Mouse (Mus musculus) right cerebral cortex, postnatal 14 days (tissue): ENCODE results near the gene Ltb4r1.

Source experiments
- DNase-seq: peaks from one replicate; pipeline ENCODE4 v3.0.0; 2022

Ltb4r1 gene

DNA sequence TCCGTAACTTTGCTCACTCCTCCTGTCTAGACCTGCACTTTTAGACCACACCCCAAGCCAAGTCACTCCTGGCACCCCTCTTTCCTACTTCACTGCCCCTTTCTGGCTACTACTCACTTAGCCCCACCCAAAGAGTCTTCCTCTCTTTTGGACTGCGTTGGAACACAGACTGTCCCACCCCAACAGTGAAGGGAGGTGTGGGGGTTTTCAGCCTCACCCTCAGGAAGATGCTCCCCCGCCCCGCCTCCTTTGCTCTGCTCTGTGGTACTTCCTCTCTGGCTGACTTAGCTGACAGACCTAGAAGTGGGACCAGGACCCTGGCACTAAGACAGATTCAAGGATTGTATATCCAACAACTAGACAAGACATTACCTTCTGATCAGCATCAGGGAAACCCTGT, at the start of gene Ltb4r1:
Ltb4r1 (plus strand) TSS at position 267 of the 400 bp plus-strand sequence.
- no peak for DNase-seq

DNA sequence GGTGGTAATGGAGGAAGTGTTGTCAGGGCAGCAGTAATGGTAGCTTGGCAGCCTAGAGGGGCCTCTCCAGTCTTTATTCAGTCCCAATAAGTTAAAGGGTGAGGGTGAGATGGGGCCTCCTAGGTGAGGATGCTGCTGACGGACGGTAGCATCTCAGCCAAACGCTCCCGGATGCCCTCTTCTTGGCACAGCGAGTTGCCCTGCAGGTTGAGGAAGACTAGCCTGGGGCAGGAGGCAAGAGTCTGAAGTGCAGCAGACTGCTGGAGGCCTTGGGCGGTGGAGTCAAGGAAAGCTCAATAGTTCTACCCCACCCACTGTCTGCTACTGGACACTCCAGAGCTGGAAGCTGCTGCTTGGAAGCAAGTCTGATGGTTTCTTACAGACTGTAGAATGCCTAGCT, 49.5 kb upstream of the Ltb4r1 start:
- no peak for DNase-seq

DNA sequence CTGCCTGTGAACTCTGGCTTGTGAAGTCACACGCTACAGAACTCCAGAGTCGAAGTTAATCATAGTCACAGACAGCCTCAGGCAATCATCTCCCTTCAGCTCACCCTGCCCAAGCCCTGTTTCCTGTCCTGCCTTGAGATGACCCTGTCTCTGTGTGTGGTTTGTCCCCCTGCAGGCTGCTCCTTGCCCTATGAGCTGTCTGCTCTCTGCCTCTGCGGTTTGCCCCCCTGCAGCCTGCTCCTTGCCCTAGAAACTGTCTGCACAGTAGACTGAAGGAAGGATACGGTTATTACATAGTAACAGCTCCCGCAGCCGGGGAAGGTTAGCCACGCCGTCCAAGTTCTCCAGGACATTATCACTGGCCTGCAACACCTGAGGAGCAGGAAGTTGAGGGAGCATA, 48.9 kb upstream of the Ltb4r1 start:
- no peak for DNase-seq

DNA sequence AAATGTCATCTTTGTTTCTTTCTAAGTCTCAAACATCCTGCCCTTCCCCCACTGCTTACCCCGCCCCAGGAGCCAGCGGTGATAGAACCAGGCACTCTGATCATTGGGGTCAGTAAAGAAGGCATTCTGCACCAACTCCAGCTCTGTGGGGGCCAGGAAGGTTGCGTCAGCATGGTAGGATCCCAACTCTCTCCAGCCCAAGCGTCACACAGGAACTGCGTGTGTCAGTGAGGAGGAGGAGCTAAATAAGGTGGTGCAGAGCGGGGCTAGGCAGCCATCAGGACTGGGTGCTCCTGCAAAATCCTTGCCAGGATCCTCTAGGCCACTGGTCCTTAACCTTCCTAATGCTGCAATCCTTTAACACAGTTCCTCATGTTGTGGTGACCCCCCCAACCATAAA, 46.0 kb upstream of the Ltb4r1 start:
- DNase-seq: no peak

DNA sequence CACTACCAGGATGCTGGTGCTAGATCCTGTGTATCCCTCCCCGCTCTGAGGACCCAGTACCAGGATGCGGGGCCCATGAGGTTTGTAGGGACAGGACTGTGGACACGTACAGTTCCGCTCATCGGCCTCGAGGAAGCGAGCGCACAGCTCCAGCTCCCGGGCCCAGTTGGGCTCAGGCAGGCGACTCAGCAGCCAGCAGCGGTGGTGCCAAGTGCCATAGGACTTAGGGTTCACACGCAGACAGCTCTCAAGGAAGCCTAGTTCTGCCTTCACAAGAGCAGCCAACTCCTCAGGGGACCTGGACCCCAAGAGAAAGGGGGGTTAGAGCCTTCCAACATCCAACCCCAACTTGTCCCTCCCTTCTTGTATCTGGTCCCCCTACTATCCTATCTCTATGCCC, 45.1 kb upstream of the Ltb4r1 start:
- DNase-seq: no peak

DNA sequence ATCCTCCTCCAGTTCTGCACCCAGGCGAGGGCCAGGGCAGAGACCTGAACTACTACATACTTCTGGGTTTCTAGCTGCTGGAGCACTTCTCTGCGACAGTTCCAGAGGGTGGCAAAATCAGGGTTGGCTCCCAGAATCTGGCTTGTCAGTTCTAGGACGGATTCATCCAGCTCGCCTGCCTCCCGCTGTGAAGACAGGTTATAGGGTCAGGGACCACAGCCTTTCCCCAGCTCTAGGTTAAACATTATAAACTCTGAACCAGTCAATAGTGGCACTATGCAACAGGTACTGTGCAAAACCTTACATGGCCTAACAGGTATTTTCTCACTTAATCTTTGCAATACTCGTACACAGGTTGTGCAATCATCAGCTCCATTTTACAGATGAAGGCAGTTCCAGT, 44.7 kb upstream of the Ltb4r1 start:
- DNase-seq: no peak

DNA sequence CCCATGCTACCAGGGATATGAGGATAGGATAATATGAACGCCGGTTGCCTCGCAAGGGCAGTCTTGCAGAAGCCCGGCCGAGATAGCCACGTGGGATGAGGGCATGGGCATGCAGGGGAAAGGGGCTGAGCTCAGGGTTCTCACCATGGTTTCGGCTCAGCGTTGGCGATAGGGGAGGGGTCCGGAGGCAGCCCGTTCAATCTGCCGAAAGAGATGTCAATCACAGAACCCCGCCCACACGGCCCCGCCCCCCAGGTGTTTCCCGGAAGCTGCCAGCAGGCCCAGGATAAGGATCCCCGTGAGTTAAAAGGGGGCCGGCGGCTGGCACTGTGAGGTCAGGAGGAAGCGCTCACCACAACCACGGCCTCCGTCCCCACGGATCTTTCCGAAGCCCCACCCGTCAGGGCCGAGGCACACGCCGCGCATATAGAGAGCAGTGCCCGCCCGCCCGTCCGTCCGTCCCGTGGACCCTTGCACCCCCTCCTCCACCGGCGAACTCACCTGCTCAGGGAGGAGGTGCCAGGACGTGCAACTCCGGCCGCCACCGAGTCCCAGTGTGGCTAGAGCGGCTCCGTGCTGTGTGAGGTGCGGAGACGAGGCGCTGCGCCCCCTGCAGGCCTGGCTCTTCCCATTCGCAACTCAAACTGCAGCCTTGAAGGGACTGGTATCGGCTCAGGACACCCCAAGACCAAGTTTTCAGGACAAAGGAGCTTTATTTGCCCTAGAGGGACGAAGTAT, 43.9 kb upstream of the Ltb4r1 start, which contains the start of gene Rabggta:
Rabggta (minus strand) TSS at position 564 of the 738 bp plus-strand sequence.
- peak; percentile 95 for DNase-seq

DNA sequence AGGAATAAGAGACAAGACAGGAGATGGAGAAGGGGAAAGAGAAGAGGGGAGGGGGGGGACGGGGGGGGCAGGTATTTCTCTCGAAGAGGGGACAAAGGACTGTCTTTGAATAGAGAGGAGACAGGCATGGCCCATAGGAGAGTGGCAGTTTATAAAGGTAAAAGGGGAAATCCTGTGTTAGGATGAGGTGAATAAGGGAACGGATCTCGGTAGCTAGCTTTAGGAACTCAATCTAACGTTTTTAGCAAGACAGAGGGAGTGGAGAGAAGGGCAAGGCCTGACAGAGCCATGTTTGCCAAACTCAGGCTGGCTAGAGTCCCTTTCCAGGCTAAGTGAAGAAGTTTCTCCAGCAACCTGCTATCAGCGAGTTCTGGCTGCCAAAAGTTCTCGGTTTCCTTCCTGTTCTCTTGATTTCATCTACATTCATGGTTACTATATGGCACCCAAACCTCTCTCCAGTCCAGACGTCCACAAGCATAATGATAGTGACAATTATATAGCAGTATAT, 43.3 kb upstream of the Ltb4r1 start:
- no peak for DNase-seq

DNA sequence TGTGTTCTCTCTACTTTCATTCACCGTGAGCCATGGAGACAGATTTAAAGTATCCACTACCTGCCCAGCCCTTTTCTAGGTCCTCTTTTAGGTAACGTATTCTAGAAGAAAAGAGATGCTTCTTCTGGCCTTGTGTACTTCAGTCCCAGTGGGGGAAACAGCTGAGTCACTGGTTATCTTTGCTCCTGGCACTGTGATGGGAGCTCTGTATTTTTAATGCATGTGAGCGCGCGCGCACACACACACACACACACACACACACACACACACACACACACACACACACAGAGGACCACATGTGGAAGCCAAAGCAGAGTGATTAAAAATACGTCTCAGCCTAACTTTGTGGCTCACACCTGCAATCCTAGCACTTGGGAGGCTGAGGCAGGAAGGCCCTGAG, 42.3 kb upstream of the Ltb4r1 start:
- DNase-seq: no peak

DNA sequence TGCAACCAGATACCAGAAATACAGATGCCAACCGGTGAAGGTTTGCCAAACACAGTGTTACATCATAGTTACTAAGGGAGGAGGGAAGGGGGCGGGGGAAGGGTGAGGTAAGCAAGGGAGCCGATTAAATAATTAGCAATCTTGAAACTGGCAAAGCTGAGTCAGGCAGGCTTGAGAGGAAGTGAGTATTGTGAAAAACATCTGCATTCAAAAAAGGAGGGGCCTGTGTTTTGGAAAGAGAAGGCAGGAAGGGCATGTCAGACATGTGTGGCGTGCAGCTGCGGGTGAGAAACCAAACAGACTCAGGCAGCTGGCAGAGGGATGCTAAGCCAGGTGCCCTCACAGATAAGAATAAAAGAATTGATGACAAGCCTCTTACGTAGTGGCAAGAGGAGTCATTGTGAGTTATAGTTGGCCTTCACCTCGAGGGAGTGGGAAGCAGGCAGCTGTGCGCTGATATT, 41.3 kb upstream of the Ltb4r1 start:
- no peak for DNase-seq

DNA sequence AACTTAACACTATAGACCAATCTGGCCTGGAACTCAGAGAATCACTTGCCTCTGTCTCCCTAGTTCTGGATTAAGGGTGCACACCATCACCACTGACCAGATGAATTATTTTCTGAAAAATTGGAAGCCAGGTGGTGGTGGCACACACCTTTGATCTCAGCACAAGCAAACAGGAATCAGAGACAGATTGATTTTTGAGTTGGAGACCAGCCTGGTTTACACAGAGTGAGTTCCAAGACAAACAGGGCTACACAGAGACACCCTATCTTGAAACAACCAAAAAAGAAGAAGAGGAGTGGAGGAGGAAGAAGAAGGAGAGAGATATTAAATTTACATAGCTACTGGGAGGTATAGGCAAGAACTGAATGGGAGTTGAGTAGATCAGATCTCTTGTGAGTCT, 39.5 kb upstream of the Ltb4r1 start:
- no peak for DNase-seq

DNA sequence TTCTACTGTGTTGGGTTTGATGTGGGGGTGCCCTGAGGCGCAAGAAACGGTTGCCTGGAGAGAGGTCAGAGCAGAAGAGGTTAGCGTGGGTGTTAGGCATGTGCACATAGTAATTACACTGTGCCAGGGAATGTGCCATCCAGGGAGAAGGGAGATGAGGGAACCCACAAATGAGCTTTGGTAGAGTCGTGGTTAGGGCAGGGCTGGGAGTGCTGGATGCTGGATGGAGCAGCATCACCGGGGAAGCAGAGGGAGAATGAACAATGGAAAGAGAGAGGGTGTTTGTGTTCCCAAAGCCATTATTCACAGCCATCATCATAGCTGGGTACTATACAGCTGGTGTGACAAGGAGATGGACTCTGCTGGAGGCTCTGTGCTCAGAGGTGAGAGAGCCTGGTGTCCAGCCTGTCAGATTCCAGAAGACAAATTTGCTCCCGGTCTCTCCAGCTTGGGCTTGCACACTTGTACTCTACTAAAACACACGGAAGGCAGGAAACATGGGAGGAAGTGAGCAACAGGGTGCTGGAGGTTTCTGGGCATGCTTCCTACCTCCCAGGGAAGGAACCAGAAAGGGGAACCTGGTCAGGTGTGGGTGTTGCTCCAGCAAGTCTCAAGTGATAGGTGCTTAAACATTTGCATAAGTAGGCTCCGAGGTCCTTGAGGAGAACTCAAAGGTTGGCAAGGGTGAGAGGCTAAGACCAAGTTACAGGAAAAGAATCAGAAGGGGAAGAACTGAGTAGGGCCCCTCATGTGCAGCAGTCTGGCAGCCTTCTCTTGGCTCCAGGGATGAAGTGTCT, 37.7 kb upstream of the Ltb4r1 start:
- DNase-seq: no peak

DNA sequence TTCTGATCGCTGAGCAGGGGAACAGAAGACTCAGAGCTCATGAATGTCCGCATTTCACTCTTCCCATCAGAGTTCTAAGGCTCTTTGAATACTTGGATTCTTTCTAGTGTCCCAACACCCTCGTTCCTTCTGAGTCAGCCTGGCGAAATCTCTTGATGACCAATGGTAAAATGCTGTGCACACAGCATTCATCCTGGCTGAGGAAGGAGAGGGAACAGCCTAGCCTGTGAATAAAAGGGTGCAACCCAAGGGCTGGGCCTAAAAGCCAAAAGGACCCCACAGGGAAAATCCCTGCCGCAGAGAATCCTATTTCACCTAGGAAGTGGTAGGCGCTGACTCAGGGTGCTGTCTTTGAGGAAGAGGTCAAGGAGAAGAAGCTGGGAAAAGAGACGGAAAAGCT, 35.6 kb upstream of the Ltb4r1 start:
- no peak for DNase-seq

DNA sequence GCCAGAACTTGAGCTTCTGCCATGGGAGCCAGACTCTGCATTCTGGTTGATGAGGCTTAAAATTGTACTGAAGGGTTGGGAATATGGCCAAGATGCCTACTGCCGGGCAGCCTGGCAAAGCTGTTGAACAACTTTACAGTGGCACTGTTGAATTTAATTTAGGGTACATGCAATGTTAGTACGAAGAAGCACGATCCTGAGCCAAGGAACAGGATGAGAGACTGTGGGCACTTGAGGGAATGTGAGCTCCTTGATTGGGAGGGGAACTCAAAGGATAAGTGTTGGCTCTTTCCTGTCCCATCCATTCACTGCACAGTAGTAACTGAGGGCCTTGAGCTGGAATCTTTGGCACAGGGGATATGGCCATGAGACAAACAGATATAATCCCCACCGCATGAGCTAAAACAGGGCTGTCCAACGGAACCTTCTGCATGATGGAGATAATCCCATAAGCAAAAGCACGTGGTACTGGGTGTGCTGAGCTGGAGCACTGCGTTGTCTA, 35.2 kb upstream of the Ltb4r1 start:
- no peak for DNase-seq

DNA sequence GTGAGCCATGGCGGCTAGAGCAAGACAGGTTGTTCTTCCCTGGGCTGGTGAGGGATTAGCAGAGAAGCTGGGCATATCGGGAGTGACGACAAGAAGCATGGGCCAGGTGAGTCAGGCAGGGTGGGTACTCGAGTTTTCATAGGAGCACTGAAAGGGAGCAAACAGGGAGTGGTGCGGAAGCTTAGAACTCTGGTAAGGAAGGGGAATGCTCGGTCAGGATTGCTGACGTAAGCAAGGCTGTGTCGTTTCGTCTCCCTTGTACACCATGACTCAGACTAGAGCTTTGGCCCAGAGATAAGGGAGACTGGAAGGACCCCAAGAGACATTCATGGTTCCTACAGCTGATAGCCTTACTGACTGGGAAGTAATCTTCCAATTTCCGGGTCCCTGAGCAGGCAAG, 31.9 kb upstream of the Ltb4r1 start:
- no peak for DNase-seq

DNA sequence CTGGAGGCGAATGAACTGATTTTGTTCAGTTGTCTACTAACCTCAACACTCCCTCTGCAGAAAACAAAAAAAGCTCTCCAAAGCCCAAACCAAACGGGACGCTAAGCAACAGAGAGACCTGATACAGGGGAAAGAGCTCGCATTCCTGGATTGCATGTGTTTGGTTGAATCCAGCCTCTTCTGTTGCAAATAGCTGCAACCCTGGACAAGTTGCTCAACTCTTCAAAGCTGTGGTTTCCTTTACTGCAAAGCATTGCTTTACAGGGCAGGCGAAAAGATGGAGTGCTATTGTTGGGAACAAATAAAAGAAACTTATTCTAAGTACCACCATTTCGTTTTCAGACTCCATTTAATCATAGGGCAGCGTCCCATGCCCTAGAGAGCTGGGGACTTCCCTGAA, 30.9 kb upstream of the Ltb4r1 start:
- no peak for DNase-seq

DNA sequence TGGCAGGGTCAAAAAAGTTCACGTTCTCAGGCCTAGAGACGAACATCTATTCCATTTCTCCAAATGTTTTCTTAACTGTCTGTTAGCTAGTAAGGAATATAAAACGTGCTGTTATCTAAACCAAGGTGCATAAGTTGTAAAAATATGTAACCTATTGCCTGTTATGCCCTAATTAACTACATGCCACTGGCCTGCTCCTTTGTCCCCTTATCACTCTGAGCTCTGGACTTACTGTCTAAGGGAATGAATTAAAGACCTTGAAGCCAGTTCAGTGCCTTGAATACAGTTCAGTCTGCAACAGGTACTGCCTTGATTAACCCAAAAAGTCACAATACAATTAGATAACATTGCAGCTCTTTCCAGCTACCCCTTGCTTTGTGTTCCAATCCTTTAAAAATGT, 30.4 kb upstream of the Ltb4r1 start:
- DNase-seq: no peak

DNA sequence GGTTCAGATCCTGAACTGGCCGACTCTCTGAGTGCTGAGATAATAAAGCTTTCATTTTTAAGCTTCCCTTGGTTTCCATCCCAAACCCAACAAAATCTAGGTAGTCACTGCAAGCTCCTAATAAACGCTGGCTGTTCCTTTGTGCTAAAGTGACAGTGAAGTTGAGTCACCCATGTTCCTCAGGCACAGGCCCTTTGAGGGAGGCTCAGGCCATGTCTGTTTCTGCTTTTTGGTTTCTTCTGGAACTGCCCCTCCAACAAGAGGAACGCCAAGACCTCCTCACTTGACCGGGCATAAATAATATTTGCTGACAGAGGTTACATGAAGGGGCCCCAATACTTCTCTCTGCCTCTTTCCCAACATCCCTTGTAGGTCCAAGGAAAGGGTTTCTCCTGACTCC, 30.0 kb upstream of the Ltb4r1 start:
- no peak for DNase-seq

DNA sequence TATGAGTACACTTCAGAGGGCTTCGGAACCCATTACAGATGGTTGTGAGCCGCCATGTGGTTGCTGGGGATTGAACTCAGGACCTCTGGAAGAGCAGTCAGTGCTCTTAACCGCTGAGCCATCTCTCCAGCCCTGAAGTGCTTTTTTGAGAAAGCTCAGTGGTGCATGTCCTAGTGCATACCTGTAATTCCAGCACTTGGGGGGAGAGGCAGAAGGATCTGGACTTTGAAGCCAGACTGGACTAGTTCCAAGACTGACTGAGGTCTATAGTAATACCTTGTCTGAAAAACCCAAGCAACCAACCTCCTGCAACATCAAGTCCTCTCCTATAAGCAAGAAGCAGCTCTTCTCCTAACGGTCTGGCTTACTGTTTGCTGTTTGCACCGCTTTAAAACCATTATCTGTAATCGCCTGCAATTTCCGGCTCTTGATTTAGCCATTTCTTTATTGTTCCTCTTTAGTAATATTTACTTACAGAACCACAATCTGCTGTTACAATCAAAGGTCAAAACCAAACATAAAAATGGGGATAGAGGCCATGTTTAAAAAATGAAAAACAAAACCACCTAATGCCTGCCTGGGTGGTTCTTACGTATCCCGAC, 28.6 kb upstream of the Ltb4r1 start:
- DNase-seq: no peak

DNA sequence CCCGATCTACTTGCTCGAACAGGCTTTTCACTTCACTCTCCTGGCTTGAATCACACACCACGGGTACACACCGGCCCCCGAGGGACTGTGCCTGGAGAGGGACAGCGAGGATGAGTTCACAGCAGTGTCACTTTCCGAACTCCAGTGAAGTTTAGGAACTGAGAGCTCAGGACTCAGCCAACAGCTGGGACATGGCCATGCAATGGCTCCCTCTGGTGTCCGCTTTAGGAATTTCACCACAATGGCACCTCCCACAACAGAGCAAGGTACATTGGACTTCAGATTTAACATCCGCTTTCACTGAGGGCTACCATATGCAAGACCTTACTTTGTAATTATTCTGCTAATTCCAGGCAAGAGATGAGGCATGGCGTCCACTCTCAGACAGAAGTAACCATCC, 22.1 kb upstream of the Ltb4r1 start:
- peak; percentile 84 for DNase-seq

DNA sequence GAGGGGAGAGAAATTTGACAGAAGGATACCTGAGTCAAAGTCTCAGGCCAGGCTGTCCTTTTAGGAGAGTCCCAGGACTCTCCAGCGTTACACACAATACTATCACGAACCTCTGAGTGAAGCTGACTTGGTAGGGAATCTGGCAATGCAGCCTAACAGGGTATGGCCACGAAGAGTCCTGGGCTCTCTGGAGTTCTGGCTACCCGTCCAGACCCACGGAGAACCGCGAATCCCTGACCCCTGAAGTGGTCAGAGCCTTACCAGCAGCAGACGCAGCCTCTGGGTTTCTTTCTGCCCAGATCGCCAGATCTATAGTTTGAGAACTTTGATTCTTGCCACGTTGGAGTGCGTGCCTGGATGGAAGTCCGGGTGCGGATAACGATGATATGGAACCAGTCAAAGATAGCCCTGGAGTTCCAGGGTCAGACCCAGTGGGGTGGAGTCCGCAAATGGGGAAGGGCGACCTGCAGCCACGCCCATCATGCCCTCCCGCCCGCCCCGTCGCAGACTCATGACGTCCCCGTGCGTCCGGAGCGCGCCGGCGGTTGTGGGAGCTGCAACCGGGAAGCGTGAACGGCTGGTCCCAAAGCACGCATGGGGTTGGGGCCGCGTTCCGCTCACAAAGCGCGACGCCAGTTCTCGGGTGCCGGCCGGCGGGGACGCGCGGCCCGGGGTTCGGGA, 20.4 kb upstream of the Ltb4r1 start, which contains the start of the genes Dhrs1 and Nop9:
Dhrs1 (minus strand) TSS at position 511 of the 681 bp plus-strand sequence.
Nop9 (plus strand) TSS at position 514 of the 681 bp plus-strand sequence.
- DNase-seq: peak; percentile 83

DNA sequence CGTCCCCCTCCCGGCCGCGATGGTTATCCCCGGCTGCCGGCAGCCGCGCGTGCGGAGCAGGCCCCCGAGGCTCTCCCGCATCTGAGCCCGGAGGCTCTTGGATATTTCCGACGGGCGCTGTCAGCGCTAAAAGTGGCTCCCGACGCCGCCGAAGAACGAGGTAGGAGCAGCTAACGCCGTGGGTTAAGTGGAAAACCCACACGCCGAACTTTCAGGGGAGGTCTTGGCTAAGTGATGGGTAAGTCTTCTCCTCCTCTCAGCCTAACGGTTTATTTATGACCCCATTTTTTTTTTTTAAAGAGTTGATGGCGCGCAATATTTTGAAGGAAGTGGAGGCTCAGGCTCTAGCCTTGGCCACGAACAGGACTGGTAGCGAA, 19.9 kb upstream of the Ltb4r1 start:
- DNase-seq: no peak
